Mouse (Mus musculus): Measurements from ENCODE around the gene Aff1. TPM values are rescaled to one million over a fixed set of nuclear protein-coding genes. Genes with fewer than 3 reads are reported as not detected.

Aff1 gene
- polyA plus RNA-seq, 1 experiment = 12.9 TPM

DNA sequence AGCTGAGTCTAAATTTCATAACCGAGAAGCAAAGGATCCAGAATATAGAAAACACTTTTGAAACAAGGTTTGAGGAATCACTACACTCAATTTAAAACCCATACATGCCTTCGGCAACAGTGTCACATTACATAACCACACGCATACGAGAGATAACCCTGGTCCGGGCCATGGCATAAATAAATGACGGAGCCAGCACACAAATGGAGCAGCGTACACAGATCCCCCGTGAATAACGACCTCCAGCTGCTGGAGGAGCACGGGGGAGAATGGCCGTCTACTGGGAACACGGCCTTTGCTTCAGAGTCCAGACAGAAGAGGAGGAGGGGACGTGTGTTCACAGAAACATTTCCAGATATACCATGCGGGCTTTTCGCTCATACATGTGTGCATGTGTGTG is 197.6 kb downstream of the Aff1 start:
- no peaks in the 10 kb centered on the region for H3K36me3 ChIP-seq (ENCODE audit: control insufficient read depth)
- TF ChIP-seq TAL1 (IDR thresholded peaks at IDR 0.05; ENCODE audit: low read length) (no peak), GATA1 (IDR thresholded peaks at IDR 0.05; ENCODE audit: low read length) (no peak)
- no peaks in the 10 kb centered on the region for H3K9me3 ChIP-seq (ENCODE audit: control insufficient read depth, low read length)
- H3K27me3 ChIP-seq (ENCODE audit: control insufficient read depth) = no peaks in the 10 kb centered on the region
- no peak overlapping the region for H3K4me3 ChIP-seq (replicated peaks)
- H3K4me1 ChIP-seq (ENCODE audit: control insufficient read depth) = no peaks in the 10 kb centered on the region

DNA sequence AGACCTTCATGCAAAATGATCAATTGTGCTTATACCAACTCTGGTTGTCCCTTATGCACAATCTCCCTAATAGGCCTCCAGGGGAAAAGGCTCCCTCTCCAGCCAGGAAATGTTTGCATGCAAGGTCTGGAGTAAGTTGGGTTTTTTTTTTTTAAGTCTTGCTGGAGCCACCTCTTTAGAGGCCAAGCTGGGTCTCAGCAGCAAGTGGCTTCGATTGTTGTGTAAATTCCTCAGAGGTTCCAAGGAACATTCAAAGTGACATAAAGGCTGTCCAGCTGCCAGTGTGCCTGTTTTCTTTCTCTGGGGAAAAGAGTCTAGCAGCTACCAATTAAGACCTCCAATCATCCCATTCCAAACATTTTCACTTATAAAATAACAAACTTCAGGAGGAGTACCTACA is 206.1 kb downstream of the Aff1 start:
- Histone ChIP-seq H3K4me3 (replicated peaks) (no peak overlapping the region), H3K36me3 (ENCODE audit: control insufficient read depth) (no peaks in the 10 kb centered on the region), H3K27me3 (ENCODE audit: control insufficient read depth) (no peaks in the 10 kb centered on the region), H3K4me1 (ENCODE audit: control insufficient read depth) (no peaks in the 10 kb centered on the region), H3K9me3 (ENCODE audit: control insufficient read depth, low read length) (no peaks in the 10 kb centered on the region)
- TF ChIP-seq GATA1 (IDR thresholded peaks at IDR 0.05; ENCODE audit: low read length) (no peak), TAL1 (IDR thresholded peaks at IDR 0.05; ENCODE audit: low read length) (no peak)

Other genes starting within 250 kb of the Aff1 start
- 0.03 TPM in 1 of 2 replicates, not detected in the other for gene Slc10a6, start 63.0 kb upstream of the Aff1 start, polyA plus RNA-seq (2012)
- not detected in 2 replicates for gene 1700016H13Rik, start 36.4 kb upstream of the Aff1 start, polyA plus RNA-seq (2012)
- gene Klhl8, start 218.9 kb downstream of the Aff1 start, polyA plus RNA-seq (2012) = not detected in 2 replicates